Mouse (Mus musculus) small intestine, adult 2 months (tissue): ENCODE data around the gene 4930470P17Rik. TPM values are rescaled to one million over a fixed set of nuclear protein-coding genes. Genes with fewer than 3 reads are reported as not detected.

Experiments
- H3K27ac ChIP-seq: fragments of 200-500 bp; 2 replicates; pipeline ENCODE4 v1.5.1; 2012; ENCODE audit warnings: low read depth, low read length, control low read depth, inconsistent platforms; ENCODE audit not compliant: insufficient read depth
- H3K27me3 ChIP-seq: fragments of 200-500 bp; 2 replicates; pipeline ENCODE4 v1.6.1; 2012; ENCODE audit warnings: mild to moderate bottlenecking, moderate library complexity, low read length, inconsistent platforms; ENCODE audit not compliant: control insufficient read depth, insufficient read depth
- H3K36me3 ChIP-seq: fragments of 200-500 bp; 2 replicates; pipeline ENCODE4 v1.6.1; 2012; ENCODE audit warnings: mild to moderate bottlenecking, low read length, control low read depth, inconsistent platforms; ENCODE audit not compliant: control insufficient read depth, insufficient read depth
- H3K4me1 ChIP-seq: fragments of 200-500 bp; 2 replicates; pipeline ENCODE4 v1.6.1; 2012; ENCODE audit warnings: low read length, inconsistent platforms, mixed read lengths; ENCODE audit not compliant: control insufficient read depth, insufficient read depth, insufficient read length
- H3K4me3 ChIP-seq: fragments of 200-500 bp; 2 replicates; pipeline ENCODE4 v1.5.1; 2012; ENCODE audit warnings: low read depth, mild to moderate bottlenecking, control low read depth, inconsistent platforms, low read length, moderate library complexity
- CTCF ChIP-seq: fragments of 200-500 bp; IDR thresholded peaks from 2 replicates; pipeline ENCODE4 v1.5.1; 2012; ENCODE audit warnings: low read depth, mild to moderate bottlenecking, control low read depth, inconsistent platforms, low read length, moderate library complexity, mixed read lengths; ENCODE audit not compliant: insufficient replicate concordance, insufficient read length; ENCODE audit errors: extremely low read depth
- POLR2A ChIP-seq: fragments of 200-500 bp; IDR thresholded peaks from 2 replicates; pipeline ENCODE4 v1.6.1; 2012; ENCODE audit warnings: low read depth, mild to moderate bottlenecking, control low read depth, inconsistent platforms, low read length, moderate library complexity
- WGBS: fragments of 180-500 bp; shearing (Covaris S2); methylation state at CpG from one replicate; pipeline ENCODE4 v1.1.7; 2018; 5-methylcytosine and 5-hydroxymethylcytosine counted together
- polyA plus RNA-seq: library from polyadenylated mRNA; depleted of rRNA; stranded (reverse); fragments of >200 nt; gene quantifications from 2 replicates; pipeline ENCODE4 v1.2.3, GENCODE M21; 2012; rRNA removed

4930470P17Rik gene
- polyA plus RNA-seq, 1 experiment, result not detected

GRCm38 (mm10) chr2:170534803-170535174 lies 67.0 kb downstream of the 4930470P17Rik start:
- Histone ChIP-seq H3K27ac (no peak overlapping the region), H3K36me3 (no peaks in the 10 kb centered on the region), H3K4me1 (no peaks in the 10 kb centered on the region), H3K4me3 (no peak overlapping the region), H3K27me3 (no peaks in the 10 kb centered on the region)
- TF ChIP-seq CTCF (no peak), POLR2A (no peak)
- WGBS, result 90% methylated on average over 11 of the region's 11 CpGs

- Histone ChIP-seq H3K27ac (no peak overlapping the region), H3K36me3 (no peaks in the 10 kb centered on the region), H3K4me1 (no peaks in the 10 kb centered on the region), H3K4me3 (no peak overlapping the region), H3K27me3 (no peaks in the 10 kb centered on the region)
- 59% methylated on average over 12 of the region's 12 CpGs for WGBS
- no peak for TF ChIP-seq CTCF
- TF ChIP-seq POLR2A, result no peak
Measured at GRCm38 (mm10) chr2:170534116-170534802, 67.6 kb downstream of the 4930470P17Rik start.

- Histone ChIP-seq H3K27ac (no peak overlapping the region), H3K27me3 (no peaks in the 10 kb centered on the region), H3K4me1 (no peaks in the 10 kb centered on the region), H3K4me3 (no peak overlapping the region), H3K36me3 (no peaks in the 10 kb centered on the region)
- 62% methylated on average over 3 of the region's 3 CpGs for WGBS
- no peak for TF ChIP-seq CTCF
- TF ChIP-seq POLR2A, result no peak
Measured at GRCm38 (mm10) chr2:170530256-170530655, 71.6 kb downstream of the 4930470P17Rik start.

GRCm38 (mm10) chr2:170529766-170530165 lies 72.1 kb downstream of the 4930470P17Rik start:
- Histone ChIP-seq H3K27me3 (no peaks in the 10 kb centered on the region), H3K4me1 (no peaks in the 10 kb centered on the region), H3K4me3 (no peak overlapping the region), H3K27ac (no peak overlapping the region), H3K36me3 (no peaks in the 10 kb centered on the region)
- no peak for TF ChIP-seq POLR2A
- no peak for TF ChIP-seq CTCF
- 92% methylated on average over 7 of the region's 7 CpGs for WGBS

Other genes starting within 250 kb of the 4930470P17Rik start
- 11.4 and 18.4 TPM in 2 replicates for gene Bcas1, start 174.2 kb downstream of the 4930470P17Rik start, polyA plus RNA-seq
- 0.98 and 1.2 TPM in 2 replicates for gene Pfdn4, start 105.6 kb downstream of the 4930470P17Rik start, polyA plus RNA-seq
- not detected in 2 replicates for gene Cyp24a1, start 104.9 kb downstream of the 4930470P17Rik start, polyA plus RNA-seq
- 0.14 and 0.17 TPM in 2 replicates for gene Dok5, start 129.8 kb upstream of the 4930470P17Rik start, polyA plus RNA-seq